Mouse (Mus musculus) forebrain, embryonic 11.5 days (tissue): Measurements from ENCODE around the gene Cdh13. TPM values are rescaled to one million over a fixed set of nuclear protein-coding genes. Genes with fewer than 3 reads are reported as not detected.

Experiments used
- ATAC-seq: fragments of 200-750 bp; cut with Nextera tagmentation; replicated peaks from 2 replicates; pipeline ENCODE4 v1.8.0; 2017; ENCODE audit warnings: moderate TSS enrichment; ENCODE audit not compliant: low FRiP score
- DNase-seq: peaks from one replicate; pipeline ENCODE4 v3.0.0-alpha.2; 2017; ENCODE audit warnings: low spot score
- H3K27ac ChIP-seq: fragments of 300-500 bp; sonication (generic); 2 replicates; pipeline ENCODE4 v1.5.1; 2014; ENCODE audit warnings: low read depth, low read length
- H3K27me3 ChIP-seq: fragments of 300-500 bp; sonication (generic); 2 replicates; pipeline ENCODE4 v1.6.1; 2014; ENCODE audit warnings: mild to moderate bottlenecking, low read length, mixed read lengths; ENCODE audit not compliant: control insufficient read depth, insufficient read depth
- H3K36me3 ChIP-seq: fragments of 300-500 bp; sonication (generic); 2 replicates; pipeline ENCODE4 v1.6.1; 2014; ENCODE audit warnings: mild to moderate bottlenecking, low read length, moderate library complexity, mixed read lengths; ENCODE audit not compliant: control insufficient read depth, insufficient read depth
- H3K4me1 ChIP-seq: fragments of 300-500 bp; sonication (generic); replicated peaks from 2 replicates; pipeline ENCODE4 v1.6.1; 2014; ENCODE audit warnings: low read length, mixed read lengths; ENCODE audit not compliant: control insufficient read depth, insufficient read depth
- H3K4me2 ChIP-seq: fragments of 300-500 bp; sonication (generic); 2 replicates; pipeline ENCODE4 v1.6.1; 2014; ENCODE audit warnings: low read depth, mild to moderate bottlenecking, low read length, moderate library complexity, mixed read lengths; ENCODE audit not compliant: severe bottlenecking
- H3K4me3 ChIP-seq: fragments of 300-500 bp; sonication (generic); 2 replicates; pipeline ENCODE4 v1.5.1; 2014; ENCODE audit warnings: low read depth, low read length
- H3K9ac ChIP-seq: fragments of 300-500 bp; sonication (generic); 2 replicates; pipeline ENCODE4 v1.6.1; 2014; ENCODE audit warnings: low read length
- H3K9me3 ChIP-seq: fragments of 300-500 bp; sonication (generic); 2 replicates; pipeline ENCODE4 v1.6.1; 2016; ENCODE audit warnings: low read length, mixed read lengths; ENCODE audit not compliant: control insufficient read depth
- WGBS: fragments of 180-500 bp; shearing (Covaris S2); extraction: QIAGEN DNeasy Blood & Tissue Kit; methylation state at CpG from one replicate; pipeline ENCODE4 v1.1.7; 2014; 5-methylcytosine and 5-hydroxymethylcytosine counted together
- polyA plus RNA-seq: library from polyadenylated mRNA; unstranded; fragments of >200 nt; fragmentation: Nextera tagmentation; extraction: Ambion mirVana; gene quantifications from 2 replicates; pipeline ENCODE4 v1.2.1, GENCODE M21; 2014

Gene Cdh13
- polyA plus RNA-seq, 1 experiment from 2014 or later = 5.6 TPM

DNA sequence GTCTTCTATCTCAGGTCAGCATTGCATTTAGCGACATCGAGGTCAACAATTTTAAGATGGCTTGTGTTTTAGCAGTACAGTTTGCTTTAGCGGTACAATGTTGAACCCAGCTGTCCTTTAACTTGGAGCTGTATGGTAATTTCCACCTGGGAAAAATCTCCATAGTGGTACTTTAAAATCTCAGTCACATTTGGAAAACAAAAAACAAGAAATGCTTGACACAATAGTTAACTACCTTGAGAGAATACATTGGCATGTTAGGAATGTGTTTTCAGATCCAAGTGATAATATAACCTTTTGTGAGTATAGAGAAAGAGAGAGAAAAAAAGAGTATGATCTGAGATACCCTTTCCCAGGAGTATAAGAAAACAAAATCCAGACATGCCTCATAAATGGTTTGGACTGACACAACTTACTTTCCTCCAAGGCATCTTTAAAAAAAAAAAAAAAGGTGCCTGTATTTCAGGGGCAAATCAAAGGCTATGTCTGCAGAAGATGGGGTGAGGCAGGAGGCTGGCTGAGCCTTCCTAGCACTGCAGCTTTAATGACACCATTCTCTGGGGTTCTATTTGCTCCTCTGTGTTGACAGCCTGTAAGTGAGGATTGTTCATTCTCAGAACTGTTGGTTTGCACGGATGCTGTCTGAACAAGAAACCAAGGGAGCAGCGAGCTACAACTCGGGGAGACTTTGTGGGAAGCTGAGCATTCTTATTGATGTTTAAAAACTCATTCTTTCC lies 365.4 kb downstream of the Cdh13 start:
- no peak for DNase-seq

DNA sequence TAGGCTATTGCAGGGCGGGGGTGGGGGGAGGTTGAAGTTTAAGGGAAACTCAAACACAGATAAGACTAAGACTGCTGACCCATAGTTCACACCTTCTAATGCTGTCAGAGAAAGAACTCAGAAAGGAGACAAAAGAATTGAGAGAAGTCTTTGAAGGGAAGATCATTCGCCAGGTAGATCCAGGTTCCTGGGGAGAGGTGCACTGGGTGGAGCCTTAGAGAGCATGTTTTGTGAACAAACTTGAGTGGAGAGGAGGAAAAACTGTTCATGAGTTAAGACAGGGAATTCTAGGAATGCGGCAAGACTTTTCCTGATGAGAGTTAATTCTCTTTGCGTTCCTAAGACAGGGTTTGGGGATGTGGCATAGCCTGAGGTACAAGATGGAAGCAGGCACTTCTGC lies 366.4 kb downstream of the Cdh13 start:
- Histone ChIP-seq H3K4me3 (no peak overlapping the region), H3K4me1 (no peaks in the 10 kb centered on the region; the same call in 1 of the 2 replicates), H3K9ac (no peak overlapping the region), H3K27ac (no peak overlapping the region), H3K27me3 (no peaks in the 10 kb centered on the region), H3K36me3 (no peaks in the 10 kb centered on the region), H3K9me3 (no peaks in the 10 kb centered on the region), H3K4me2 (no peak overlapping the region)
- ATAC-seq (no peak), DNase-seq (no peak)
- 85% methylated on average over 4 of the region's 4 CpGs for WGBS

More for the DNA sequence above, 365.4 kb downstream of the Cdh13 start:
- ATAC-seq = no peak
- no peak overlapping the region for H3K4me2 ChIP-seq
- no peaks in the 10 kb centered on the region for H3K9me3 ChIP-seq
- no peak overlapping the region for H3K9ac ChIP-seq
- no peaks in the 10 kb centered on the region for H3K27me3 ChIP-seq
- WGBS = 88% methylated on average over 6 of the region's 6 CpGs
- no peak overlapping the region for H3K4me3 ChIP-seq
- H3K4me1 ChIP-seq = no peaks in the 10 kb centered on the region; the same call in 1 of the 2 replicates
- no peaks in the 10 kb centered on the region for H3K36me3 ChIP-seq
- H3K27ac ChIP-seq = no peak overlapping the region

DNA sequence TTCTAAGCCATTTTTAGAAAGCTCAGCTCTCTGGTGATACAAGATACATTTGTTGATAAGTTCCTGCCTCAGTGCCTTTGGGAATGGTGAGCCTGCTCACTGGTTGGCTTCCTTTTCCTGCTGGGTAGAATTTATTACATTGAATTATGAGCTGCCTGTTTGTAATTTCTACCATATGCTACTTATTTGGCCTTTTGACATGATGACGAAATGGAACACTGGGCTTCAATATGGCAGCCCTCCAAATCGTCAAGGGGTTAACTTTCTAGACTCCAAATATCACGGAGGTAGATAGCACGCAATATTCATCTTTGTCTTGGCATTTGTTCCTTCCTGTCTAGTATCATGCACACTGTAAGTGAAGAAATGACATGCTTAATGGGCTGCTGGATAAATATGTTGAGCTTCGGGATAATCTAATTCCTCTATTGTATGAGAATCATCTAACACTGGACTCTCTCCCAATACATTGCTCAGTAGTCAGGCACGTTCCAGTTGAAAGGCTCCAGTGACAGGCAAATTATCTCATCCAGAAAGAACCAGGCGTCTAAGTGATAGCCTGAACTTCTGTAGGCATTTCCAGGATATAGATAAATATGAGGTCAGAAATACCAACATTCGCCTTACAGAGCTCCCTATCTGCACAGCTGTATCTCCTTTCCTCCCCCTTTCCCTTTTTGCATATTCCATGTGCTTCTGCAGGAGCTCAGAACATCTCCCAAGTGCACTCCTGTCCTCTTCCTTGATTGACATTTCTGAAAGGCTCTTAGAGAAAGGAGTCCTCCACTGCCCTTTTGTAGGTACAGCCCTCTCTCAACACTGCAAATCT lies 378.7 kb downstream of the Cdh13 start:
- WGBS = 85% methylated on average over 8 of the region's 8 CpGs
- DNase-seq (no peak), ATAC-seq (no peak)
- Histone ChIP-seq H3K4me1 (no peaks in the 10 kb centered on the region), H3K27ac (no peak overlapping the region), H3K4me2 (no peak overlapping the region), H3K4me3 (no peak overlapping the region), H3K9ac (no peak overlapping the region), H3K9me3 (no peaks in the 10 kb centered on the region), H3K36me3 (no peaks in the 10 kb centered on the region), H3K27me3 (no peaks in the 10 kb centered on the region)

DNA sequence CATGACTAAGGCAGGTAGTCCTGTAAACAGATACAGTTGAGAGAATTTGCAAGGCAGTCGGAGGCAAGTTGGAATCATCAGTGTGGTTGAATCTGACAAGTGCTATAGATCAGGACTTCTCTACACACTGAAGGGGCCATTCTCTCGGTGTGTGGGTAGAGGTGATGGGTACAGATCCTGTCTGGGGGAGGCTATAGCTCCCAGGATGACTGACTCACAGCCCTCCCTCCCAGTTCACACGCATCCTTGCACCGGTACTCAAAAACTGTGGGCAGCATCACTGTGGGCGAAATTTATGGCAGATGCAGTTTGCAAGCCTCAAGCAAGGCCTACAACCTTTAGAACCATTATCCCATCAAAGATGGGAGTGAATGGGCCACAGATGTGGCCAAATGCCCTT lies 381.5 kb downstream of the Cdh13 start:
- 89% methylated on average over 5 of the region's 5 CpGs for WGBS
- Histone ChIP-seq H3K36me3 (no peaks in the 10 kb centered on the region), H3K9ac (no peak overlapping the region), H3K4me3 (no peak overlapping the region), H3K27ac (no peak overlapping the region), H3K4me1 (no peaks in the 10 kb centered on the region), H3K27me3 (no peaks in the 10 kb centered on the region), H3K9me3 (no peaks in the 10 kb centered on the region), H3K4me2 (no peak overlapping the region)
- ATAC-seq = no peak
- DNase-seq = no peak

DNA sequence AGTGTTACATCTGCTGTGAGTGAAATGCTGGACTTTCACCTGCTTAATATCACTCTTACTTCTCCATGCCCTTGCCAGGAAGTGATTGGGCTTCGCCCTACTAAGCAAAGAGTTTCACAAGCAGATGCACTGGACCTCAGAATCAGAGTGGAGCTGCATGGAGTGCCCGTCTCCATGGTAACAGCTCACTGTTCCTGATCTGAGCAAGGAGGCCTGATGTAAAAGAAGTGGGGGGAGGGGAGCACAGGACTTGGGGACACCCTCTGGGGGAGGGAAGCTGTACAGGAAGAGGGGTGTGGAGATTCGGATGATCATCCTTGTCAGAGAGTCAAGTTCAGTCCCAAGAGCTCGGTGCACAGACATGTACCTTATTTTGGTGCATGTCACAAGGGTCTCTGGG lies 384.2 kb downstream of the Cdh13 start:
- Histone ChIP-seq H3K4me3 (no peak overlapping the region), H3K4me2 (no peak overlapping the region), H3K4me1 (no peaks in the 10 kb centered on the region), H3K9ac (no peak overlapping the region), H3K36me3 (no peaks in the 10 kb centered on the region), H3K27ac (no peak overlapping the region), H3K27me3 (no peaks in the 10 kb centered on the region), H3K9me3 (no peaks in the 10 kb centered on the region)
- DNase-seq (no peak), ATAC-seq (no peak)
- 81% methylated on average over 4 of the region's 4 CpGs for WGBS

DNA sequence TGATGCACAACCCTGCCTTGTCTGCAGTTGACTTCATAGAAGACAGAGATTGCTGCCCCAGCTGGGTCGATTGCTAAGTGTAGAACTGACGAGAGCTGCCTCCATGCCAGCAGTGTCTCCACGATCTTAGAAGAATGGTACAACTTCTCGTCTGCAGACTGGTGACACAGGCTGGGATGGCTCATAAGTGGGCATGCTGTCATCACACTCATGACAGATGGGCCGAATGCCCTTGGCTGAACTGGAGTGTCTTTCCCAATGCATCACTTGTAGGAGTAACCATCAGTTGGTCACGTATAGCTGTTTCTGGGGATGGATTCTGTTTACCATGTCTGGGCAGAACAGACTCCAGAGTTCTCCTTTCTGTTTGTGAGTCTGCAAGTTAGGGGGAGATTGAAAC lies 392.7 kb downstream of the Cdh13 start:
- DNase-seq = no peak
- Histone ChIP-seq H3K27me3 (no peaks in the 10 kb centered on the region), H3K4me2 (no peak overlapping the region), H3K4me1 (no peaks in the 10 kb centered on the region), H3K9ac (no peak overlapping the region), H3K36me3 (no peaks in the 10 kb centered on the region), H3K27ac (no peak overlapping the region), H3K9me3 (no peaks in the 10 kb centered on the region), H3K4me3 (no peak overlapping the region)
- 92% methylated on average over 6 of the region's 6 CpGs for WGBS
- ATAC-seq = no peak

DNA sequence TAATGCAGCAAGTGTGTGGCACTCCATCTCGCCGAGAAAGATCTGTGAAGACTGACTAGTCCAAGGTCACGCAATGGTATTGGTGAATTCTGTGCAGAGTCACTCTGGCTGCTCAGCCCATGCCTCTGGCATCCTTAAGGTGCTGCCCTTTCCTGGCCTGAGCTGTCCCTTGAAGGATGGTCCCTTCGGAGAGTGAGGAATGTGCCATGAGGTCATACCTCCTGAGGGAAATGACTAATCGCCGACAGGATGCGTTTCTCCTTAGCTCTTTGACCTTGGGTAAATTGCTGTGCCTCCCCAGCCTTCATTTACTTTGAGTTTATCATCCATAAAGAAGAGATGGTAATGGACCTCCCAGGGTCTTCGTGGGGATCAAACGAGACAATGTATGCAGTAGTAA lies 395.8 kb downstream of the Cdh13 start:
- H3K4me3 ChIP-seq = no peak overlapping the region
- H3K4me1 ChIP-seq = no peaks in the 10 kb centered on the region
- H3K27ac ChIP-seq = no peak overlapping the region
- no peak for ATAC-seq
- no peak overlapping the region for H3K4me2 ChIP-seq
- 89% methylated on average over 9 of the region's 9 CpGs for WGBS
- no peaks in the 10 kb centered on the region for H3K27me3 ChIP-seq
- no peaks in the 10 kb centered on the region for H3K9me3 ChIP-seq
- H3K36me3 ChIP-seq = no peaks in the 10 kb centered on the region
- H3K9ac ChIP-seq = no peak overlapping the region
- DNase-seq = no peak

DNA sequence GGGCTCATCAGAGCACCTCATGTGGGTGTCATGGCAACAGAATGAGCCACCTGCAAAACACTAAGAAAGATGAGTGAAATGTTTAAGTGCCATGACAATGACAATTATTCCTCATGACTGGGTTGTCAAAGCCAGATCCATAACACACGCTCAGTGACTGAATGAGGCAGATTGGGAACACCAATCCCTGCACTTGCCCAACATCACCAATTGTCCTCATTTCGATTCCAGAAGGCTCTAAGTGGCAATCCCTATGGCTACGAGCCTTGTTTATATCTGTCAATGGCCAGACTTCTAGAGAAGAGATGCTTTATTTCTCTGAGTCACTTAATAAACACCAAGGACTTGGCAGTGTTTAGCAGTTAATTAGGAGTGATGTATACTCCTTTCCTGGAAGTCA lies 399.9 kb downstream of the Cdh13 start:
- WGBS = 47% methylated on average over 3 of the region's 3 CpGs
- DNase-seq (no peak), ATAC-seq (no peak)
- Histone ChIP-seq H3K4me1 (no peaks in the 10 kb centered on the region), H3K4me3 (no peak overlapping the region), H3K27ac (no peak overlapping the region), H3K9me3 (no peaks in the 10 kb centered on the region), H3K9ac (no peak overlapping the region), H3K4me2 (no peak overlapping the region), H3K27me3 (no peaks in the 10 kb centered on the region), H3K36me3 (no peaks in the 10 kb centered on the region)
